Mouse (Mus musculus): Measurements from ENCODE around the gene Gm20403. TPM values are rescaled to one million over a fixed set of nuclear protein-coding genes. Genes with fewer than 3 reads are reported as not detected.

The Gm20403 gene
- 5.9 TPM for polyA plus RNA-seq (2017; shearing (Covaris generic))

GRCm38 (mm10) chr12:54986052-54986717 is at the start of gene Gm20403:
Gene Gm20403 (minus strand): TSS chr12:54986529.

DNA sequence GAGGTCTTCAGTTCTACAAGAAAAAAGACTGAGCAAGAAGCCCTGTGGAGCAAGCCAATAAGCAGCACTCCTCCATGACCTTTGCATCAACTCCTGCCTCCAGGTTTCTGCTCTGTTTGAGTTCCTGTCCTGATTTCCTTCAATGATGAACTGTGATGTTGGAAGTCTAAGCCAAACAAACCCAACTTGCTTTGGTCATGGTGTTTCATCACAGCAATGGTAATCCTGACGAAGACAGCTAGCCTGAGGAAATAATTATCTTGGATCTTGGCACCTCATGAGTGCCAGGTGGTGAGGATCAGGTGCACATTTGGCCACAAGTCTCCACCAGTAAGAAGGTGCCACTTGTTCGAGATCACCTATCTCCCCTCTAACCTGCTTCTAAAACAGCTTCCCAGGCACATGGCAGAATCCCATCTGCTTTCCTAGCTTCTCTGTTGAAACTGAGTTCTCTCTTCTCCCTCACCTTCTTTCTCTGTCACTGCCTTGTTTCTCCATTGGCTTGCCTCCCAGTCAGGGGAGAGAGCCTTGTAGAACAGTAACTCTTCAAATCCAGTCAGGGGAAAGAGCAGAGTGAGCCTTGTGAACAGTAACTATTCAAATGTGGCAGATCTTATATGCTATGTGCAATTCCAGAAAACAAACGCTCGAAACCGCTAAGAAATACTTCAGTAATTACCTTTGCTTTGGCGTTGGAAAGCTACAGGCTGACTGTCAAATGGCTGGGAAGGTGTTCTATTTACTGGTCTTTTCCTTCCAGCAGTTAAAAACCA is 27.5 kb upstream of the Gm20403 start, which contains the start of gene Baz1a:
Gene Baz1a, minus strand, starts transcription at position 723 of the 773 bp plus-strand sequence.

Other genes with a start within 250 kb of the Gm20403 start
- 73.3 TPM for gene Snx6, start 190.8 kb downstream of the Gm20403 start, polyA plus RNA-seq (2017; shearing (Covaris generic))
- gene Cfl2, start 123.7 kb downstream of the Gm20403 start, polyA plus RNA-seq (2017; shearing (Covaris generic)) = 25.9 TPM
- gene Baz1a, start 27.8 kb upstream of the Gm20403 start, polyA plus RNA-seq (2017; shearing (Covaris generic)) = 264 TPM
- gene 2700097O09Rik, start 93.6 kb upstream of the Gm20403 start, polyA plus RNA-seq (2017; shearing (Covaris generic)) = 28.7 TPM
- gene Srp54a, start 93.7 kb upstream of the Gm20403 start, polyA plus RNA-seq (2017; shearing (Covaris generic)) = 204 TPM
- 57.2 TPM for gene Fam177a, start 137.9 kb upstream of the Gm20403 start, polyA plus RNA-seq (2017; shearing (Covaris generic))
- 61.9 TPM for gene Srp54b, start 168.6 kb upstream of the Gm20403 start, polyA plus RNA-seq (2017; shearing (Covaris generic))
- not detected for gene 1700047I17Rik2, start 213.1 kb upstream of the Gm20403 start, polyA plus RNA-seq (2017; shearing (Covaris generic))
- gene Srp54c, start 243.6 kb upstream of the Gm20403 start, polyA plus RNA-seq (2017; shearing (Covaris generic)) = 119 TPM

Measured in effector memory CD4-positive, alpha-beta T cell, adult 7 months (primary cell).